Mouse (Mus musculus) lung, adult 18-20 months (tissue): Measurements from ENCODE around the gene Chaf1a.
"Not testable (repeated sequence)": the region's sequence is repeated elsewhere in the genome, so short reads cannot be mapped to it uniquely, and the experiment has no call there.

ENCODE experiments used
- DNase-seq, 2 experiments: peaks; one replicate each; pipeline ENCODE4 v3.0.0; 2022; ENCODE audit warnings: mixed read lengths in 2 of 2

The Chaf1a gene

DNA sequence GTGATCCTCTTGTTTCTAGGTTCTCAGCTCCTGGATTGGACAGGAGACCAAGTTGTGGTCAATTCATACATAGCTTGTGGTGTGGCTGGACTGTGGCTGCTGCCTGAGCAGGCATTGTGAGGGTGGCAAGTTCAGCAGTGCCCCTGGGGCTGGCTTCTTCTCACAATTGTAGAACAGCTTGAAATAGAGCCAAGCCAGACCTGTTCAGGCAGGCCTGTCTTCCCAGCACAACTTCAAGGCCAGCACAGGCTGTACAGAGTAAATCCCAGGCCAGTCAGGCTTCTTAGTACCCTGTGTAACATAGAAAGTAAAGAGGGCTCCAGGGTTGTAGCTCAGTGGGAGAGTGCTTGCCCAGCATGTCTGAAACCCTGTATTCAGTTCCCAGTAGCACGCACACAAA lies 52.6 kb downstream of the Chaf1a start:
- DNase-seq, result no peak

GRCm38 (mm10) chr17:56096883-56097282 lies 56.6 kb downstream of the Chaf1a start:
- no peak for DNase-seq

- DNase-seq, result no peak
Measured at GRCm38 (mm10) chr17:56098180-56098579, 57.9 kb downstream of the Chaf1a start.

DNA sequence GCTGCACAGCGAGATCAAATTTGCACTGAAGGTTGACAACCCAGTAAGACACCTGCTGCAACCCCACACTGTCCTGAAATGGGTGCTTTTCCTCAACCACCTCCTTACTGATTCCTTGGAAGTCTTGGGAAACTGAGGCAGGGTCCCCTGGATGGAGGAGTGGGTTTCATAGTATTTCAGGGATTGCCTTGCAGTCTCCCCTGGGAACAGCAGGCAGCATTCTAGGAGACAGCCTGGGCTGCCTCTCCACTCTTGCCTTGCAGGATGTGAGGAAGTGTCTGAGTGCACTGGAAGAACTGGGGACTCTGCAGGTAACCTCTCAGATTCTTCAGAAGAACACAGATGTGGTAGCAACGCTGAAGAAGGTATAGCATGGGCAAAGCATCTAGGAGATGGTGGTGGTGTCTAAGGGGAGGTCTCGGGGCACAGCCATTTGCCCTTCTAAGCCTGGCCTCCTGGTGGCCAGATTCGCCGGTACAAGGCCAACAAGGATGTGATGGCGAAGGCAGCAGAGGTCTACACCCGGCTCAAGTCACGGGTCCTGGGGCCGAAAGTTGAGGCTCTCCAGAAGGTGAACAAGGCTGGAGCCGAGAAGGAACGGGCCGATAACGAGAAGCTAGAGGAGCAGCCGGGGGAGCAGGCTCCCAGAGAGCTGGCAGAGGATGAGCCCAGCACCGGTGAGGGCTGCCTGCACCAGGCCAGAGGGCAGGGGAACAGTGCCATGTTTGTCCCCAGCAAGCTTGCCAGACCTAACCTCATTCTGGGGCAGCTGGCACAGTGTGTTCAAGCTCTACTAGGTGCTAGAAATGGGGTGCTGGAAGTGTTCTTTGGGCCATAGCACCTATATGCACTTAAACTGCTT lies 58.7 kb downstream of the Chaf1a start:
- DNase-seq, result no peak

GRCm38 (mm10) chr17:56100811-56101210 lies 60.6 kb downstream of the Chaf1a start:
- DNase-seq, result no peak

GRCm38 (mm10) chr17:56102158-56102557 lies 61.9 kb downstream of the Chaf1a start:
- DNase-seq, result no peak

GRCm38 (mm10) chr17:56102927-56103326 lies 62.7 kb downstream of the Chaf1a start:
- DNase-seq, result no peak

DNA sequence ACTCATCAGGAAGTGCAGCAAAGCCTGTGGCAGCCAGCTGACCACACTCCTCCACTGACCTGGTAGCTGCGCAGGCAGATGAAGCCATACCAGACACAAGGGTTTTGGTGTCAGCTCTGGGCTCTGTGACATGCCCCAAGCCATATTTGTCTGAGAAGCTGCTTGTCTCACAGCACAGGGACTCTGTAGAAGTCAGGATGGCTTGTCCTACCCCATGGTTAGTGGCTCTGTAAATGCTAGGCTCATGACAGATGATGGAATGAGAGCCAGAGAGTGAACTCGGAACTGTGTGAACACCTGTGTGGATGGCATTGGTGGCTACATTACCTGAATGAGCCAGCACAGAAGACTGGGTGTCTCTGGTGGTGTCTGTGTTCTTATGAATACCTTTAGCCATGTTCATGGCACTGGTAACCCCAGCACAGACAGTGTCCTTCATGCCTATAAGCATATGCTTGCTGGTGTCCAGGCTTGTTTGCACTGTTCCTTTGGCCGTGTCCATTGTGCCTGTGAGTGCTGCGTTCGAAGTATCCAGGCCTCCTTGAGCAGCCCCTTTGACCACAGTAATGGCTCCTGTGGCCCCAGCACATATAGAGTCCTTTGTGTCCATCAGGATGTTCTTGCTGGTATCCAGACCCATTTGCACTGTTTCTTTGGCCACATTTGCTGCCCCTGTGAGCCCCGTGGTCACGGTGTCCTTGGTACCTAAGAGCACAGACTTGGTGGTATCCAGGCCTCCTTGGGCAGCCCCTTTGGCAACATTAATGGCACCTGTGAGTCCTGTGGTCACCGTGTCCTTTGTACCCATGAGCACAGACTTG lies 63.4 kb downstream of the Chaf1a start:
- no peak for DNase-seq

DNA sequence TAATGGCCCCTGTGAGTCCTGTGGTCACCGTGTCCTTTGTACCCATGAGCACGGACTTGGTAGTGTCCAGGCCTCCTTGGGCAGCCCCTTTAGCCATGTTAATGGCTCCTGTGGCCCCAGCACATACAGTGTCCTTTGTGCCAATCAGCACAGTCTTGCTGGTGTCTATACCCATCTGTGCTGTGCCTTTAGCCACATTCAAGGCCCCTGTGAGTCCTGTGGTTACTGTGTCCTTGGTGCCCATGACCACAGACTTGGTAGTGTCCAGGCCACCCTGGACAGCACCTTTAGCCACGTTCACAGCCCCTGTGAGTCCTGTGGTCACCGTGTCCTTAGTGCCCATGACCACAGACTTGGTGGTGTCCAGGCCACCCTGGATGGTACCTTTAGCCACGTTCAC lies 64.6 kb downstream of the Chaf1a start:
- DNase-seq, result not testable (repeated sequence)

DNA sequence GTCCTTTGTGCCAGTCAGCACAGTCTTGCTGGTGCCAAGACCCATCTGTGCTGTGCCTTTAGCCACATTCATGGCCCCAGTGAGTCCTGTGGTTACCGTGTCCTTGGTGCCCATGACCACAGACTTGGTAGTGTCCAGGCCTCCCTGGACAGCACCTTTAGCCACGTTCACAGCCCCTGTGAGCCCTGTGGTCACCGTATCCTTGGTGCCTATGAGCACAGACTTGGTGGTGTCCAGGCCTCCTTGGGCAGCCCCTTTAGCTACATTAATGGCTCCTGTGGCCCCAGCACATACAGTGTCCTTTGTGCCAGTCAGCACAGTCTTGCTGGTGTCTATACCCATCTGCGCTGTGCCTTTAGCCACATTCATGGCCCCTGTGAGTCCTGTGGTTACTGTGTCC lies 66.2 kb downstream of the Chaf1a start:
- not testable (repeated sequence) for DNase-seq

DNA sequence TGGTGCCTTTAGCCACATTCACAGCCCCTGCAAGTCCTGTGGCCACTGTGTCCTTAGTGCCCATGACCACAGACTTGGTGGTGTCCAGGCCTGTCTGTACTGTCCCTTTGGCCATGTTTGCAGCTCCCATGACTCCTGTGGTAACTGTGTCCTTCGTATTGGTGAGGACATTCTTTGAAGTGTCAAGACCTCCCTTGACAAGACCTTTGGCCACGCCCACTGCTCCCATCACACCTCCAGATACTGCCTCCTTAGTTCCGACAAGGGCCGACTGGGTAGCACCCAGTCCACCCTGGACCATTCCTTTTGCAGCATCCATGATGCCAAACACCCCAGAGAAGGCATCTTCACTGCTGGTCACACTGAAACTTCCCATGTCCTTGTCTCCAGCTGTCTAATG lies 66.7 kb downstream of the Chaf1a start:
- no peak for DNase-seq

DNA sequence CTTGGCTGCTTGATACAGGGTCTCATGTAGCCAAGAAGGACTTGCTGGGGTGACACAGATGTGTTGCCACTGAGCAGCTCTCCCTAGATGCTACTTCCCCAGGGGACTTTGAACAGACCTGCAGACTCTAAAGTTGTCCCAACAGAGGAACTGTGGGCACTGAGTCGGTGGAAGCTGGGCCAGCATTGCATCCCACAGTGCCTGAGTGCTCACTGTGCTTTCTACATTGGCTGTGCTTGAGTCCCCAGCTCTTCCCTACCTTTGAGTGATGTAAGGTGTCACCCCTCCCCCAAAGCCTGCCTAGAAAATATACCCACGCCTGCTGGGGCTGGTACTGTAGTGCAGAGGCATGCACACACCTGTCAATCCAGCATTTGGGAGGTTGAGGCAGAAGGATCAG lies 67.5 kb downstream of the Chaf1a start:
- no peak for DNase-seq

GRCm38 (mm10) chr17:56108334-56109044 lies 68.2 kb downstream of the Chaf1a start:
- DNase-seq, result peak; percentile 55 to 66

GRCm38 (mm10) chr17:56109219-56110051 lies 69.2 kb downstream of the Chaf1a start, which contains the start of gene Plin4:
Plin4 (minus strand) TSS chr17:56109803.
- no peak for DNase-seq

DNA sequence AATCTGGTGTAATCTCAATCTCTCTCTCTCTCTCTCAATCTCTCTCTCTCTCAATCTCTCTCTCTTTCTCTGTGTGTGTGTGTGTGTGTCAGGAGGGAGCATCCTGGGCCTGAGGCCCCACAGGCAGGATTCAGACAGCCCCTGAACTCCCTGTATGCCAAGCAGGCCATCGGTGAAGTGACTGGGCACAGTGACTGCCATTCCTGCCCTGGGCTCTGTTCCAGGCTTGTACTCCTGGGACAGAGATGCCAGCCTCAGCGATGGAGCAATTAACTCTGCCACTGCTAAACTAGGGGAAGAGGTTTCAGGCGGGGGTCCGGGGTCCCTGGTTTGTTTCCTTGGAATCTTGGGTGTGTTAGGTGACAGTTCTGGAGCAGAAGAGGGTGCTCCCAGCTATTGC lies 70.3 kb downstream of the Chaf1a start:
- DNase-seq, result no peak

GRCm38 (mm10) chr17:56111021-56111420 lies 70.8 kb downstream of the Chaf1a start:
- DNase-seq, result no peak

DNA sequence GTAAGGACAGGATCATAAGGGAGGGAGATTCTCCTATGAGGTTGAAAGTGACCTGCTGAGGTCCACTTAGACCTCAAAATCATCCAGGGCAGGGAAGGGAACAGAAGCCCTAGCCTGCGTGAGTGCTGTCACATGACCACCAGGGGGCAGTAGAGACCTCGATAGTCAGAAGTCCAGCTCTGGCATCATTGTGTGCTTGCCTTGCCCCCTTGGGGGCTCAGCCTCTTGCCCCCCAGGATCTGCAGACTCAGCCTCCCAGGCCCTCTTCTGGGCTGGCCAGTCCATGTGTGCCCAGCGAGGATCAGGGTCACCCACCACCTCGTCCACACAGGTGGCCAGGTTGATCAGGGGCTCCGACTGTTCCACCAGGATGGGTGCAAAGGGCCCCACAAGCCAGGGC lies 71.6 kb downstream of the Chaf1a start:
- DNase-seq, result peak; percentile 34 to 69

DNA sequence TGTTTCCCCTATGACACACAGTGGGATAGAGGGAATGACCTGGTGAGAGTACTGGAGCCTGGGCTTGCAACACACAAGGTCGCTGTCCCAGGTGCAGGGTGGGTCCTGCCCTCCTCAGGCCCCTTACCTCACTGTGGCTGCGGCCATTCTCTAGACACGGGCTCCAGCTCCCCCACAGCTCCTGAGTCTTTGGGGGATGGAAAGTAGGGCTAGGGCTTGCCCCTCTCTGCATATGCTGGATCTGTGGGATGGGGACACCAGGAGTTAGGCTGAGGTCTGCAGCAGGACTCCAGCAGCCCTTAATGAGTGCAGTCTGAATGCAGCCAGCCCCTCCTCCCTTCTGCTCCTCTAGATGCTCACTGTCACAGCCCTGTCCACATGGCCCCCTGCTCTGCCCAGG lies 72.5 kb downstream of the Chaf1a start:
- no peak for DNase-seq

GRCm38 (mm10) chr17:56116193-56116592 lies 76.0 kb downstream of the Chaf1a start:
- no peak for DNase-seq

- DNase-seq, result peak; percentile 66 to 76
Measured at GRCm38 (mm10) chr17:56117251-56117710, 77.0 kb downstream of the Chaf1a start, which contains the start of gene Plin5. Plin5 (minus strand) TSS chr17:56117596.

GRCm38 (mm10) chr17:56119431-56119830 lies 79.2 kb downstream of the Chaf1a start:
- DNase-seq, result no peak
